Mouse (Mus musculus) embryonic facial prominence, embryonic 10.5 days (tissue): Measurements from ENCODE around the gene Fam189b. TPM values are rescaled to one million over a fixed set of nuclear protein-coding genes. Genes with fewer than 3 reads are reported as not detected.
"Not testable (repeated sequence)": the region's sequence is repeated elsewhere in the genome, so short reads cannot be mapped to it uniquely, and the experiment has no call there.

ENCODE experiments used
- DNase-seq: peaks from one replicate; pipeline ENCODE4 v3.0.0-alpha.2; 2017; ENCODE audit warnings: low spot score
- H3K27ac ChIP-seq: fragments of 300-500 bp; sonication (generic); replicated peaks from 2 replicates; pipeline ENCODE4 v1.5.1; 2016; ENCODE audit warnings: mild to moderate bottlenecking
- H3K27me3 ChIP-seq: fragments of 300-500 bp; sonication (generic); replicated peaks from 2 replicates; pipeline ENCODE4 v1.6.1; 2016; ENCODE audit warnings: low read depth, mild to moderate bottlenecking; ENCODE audit not compliant: poor library complexity, severe bottlenecking
- H3K36me3 ChIP-seq: fragments of 300-500 bp; sonication (generic); replicated peaks from 2 replicates; pipeline ENCODE4 v1.6.1; 2016; ENCODE audit warnings: mild to moderate bottlenecking, moderate library complexity
- H3K4me1 ChIP-seq: fragments of 300-500 bp; sonication (generic); 2 replicates; pipeline ENCODE4 v1.6.1; 2016
- H3K4me3 ChIP-seq: fragments of 300-500 bp; sonication (generic); 2 replicates; pipeline ENCODE4 v1.5.1; 2016; ENCODE audit warnings: mild to moderate bottlenecking, moderate library complexity
- H3K9me3 ChIP-seq: fragments of 300-500 bp; sonication (generic); 2 replicates; pipeline ENCODE4 v1.6.1; 2016; ENCODE audit warnings: mild to moderate bottlenecking
- WGBS: fragments of 180-500 bp; shearing (Covaris S2); methylation state at CpG from one replicate; pipeline ENCODE4 v1.1.7; 2016; 5-methylcytosine and 5-hydroxymethylcytosine counted together
- polyA plus RNA-seq: library from polyadenylated mRNA; unstranded; fragments of >200 nt; fragmentation: Nextera tagmentation; extraction: Ambion mirVana; gene quantifications from 2 replicates; pipeline ENCODE4 v1.2.1, GENCODE M21; 2016

The Fam189b gene
- polyA plus RNA-seq, 1 experiment from 2014 or later, result 30.8 TPM

DNA sequence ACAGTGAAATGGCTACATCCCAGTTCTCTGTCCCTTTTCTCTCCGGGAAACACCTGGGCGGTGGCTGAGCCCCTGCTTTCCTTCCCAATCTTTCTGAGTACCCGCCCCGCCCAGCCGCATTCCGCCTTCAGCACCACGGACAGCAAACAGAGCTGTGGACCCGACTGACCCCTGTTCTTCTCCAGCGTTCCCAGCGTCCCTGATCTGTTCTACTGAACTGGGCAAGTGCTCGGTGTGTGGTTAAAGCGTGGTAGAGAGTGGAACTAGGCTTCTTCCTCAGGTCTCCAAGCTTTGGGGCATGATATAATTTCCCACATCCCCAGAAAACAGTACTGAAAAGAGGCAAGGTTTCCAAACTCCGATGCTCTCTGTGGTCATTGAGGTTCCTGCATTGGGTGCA lies 23.7 kb upstream of the Fam189b start:
- peaks cover 25% of the 10 kb centered on the region for H3K27me3 ChIP-seq
- H3K4me3 ChIP-seq, result peak overlapping the region; percentile 74
- H3K9me3 ChIP-seq, result no peaks in the 10 kb centered on the region
- H3K4me1 ChIP-seq, result peaks cover 29% of the 10 kb centered on the region
- no peak overlapping the region for H3K27ac ChIP-seq
- 2% methylated on average over 13 of the region's 13 CpGs for whole genome bisulfite sequencing
- no peaks in the 10 kb centered on the region for H3K36me3 ChIP-seq
- peak; percentile 85 for DNase-seq

- peak within 1 kb of the TSS; percentile 74 for H3K4me3 ChIP-seq
- peak; percentile 89 for DNase-seq
- peaks cover 33% of the 10 kb centered on the region for H3K4me1 ChIP-seq
- H3K9me3 ChIP-seq, result no peaks in the 10 kb centered on the region
- under 1% methylated on average over 66 of the region's 66 CpGs for WGBS
- no peaks in the 10 kb centered on the region for H3K36me3 ChIP-seq
- H3K27me3 ChIP-seq, result peaks cover 25% of the 10 kb centered on the region
- peak within 1 kb of the TSS; percentile 65 for H3K27ac ChIP-seq
Measured at GRCm38 (mm10) chr3:89159616-89160344, 23.2 kb upstream of the Fam189b start, which contains the start of gene Hcn3. TSS of gene Hcn3 (minus strand) at chr3:89160196.

GRCm38 (mm10) chr3:89161207-89161606 lies 21.7 kb upstream of the Fam189b start:
- H3K36me3 ChIP-seq, DNase-seq: not testable (repeated sequence)

DNA sequence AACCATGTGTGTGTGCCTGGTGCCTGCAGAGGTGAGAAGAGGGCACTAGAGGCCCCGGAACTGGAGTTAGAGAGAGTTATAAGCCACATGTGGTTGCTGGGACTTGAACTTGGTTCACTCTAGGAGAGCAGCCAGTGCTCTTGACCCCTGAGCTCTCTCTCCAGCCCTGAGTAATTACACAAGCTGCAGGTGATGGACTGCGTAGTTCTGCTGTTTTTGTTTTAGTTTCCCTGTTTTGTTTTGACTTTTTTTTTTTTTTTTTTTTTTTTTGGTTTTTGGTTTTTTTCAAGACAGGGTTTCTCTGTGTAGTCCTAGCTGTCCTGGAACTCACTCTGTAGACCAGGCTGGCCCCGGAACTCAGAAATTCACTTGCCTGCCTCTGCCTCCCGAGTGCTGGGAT lies 21.2 kb upstream of the Fam189b start:
- peaks cover 48% of the 10 kb centered on the region for H3K4me1 ChIP-seq
- H3K27me3 ChIP-seq, result peaks cover 25% of the 10 kb centered on the region
- no peak overlapping the region for H3K27ac ChIP-seq
- H3K36me3 ChIP-seq, result peaks cover 8% of the 10 kb centered on the region
- H3K4me3 ChIP-seq, result no peak overlapping the region
- 80% methylated on average over 4 of the region's 4 CpGs for WGBS
- no peak for DNase-seq
- H3K9me3 ChIP-seq, result no peaks in the 10 kb centered on the region

More at GRCm38 (mm10) chr3:89161207-89161606, 21.7 kb upstream of the Fam189b start:
- H3K4me3 ChIP-seq, H3K9me3 ChIP-seq, H3K27ac ChIP-seq: not testable (repeated sequence)
- H3K27me3 ChIP-seq, result peaks cover 25% of the 10 kb centered on the region
- peaks cover 42% of the 10 kb centered on the region for H3K4me1 ChIP-seq

DNA sequence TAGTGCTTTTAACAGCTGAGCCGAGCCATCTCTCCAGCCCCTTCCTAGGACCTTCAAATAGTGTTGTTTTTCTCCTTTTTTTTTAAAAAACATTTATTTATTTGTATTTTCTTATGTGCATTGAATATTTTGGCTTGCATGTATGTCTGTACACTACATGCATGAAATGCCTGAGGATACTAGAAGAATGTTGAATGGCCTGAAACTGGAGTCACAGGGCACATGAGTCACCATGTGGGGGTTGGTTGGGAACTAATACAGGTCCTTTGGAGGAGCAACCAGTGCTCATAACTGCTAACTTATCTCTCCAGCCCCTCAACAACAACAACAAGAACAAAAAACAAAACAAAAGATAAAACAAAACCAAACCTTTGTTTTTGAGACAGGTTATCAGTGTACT lies 19.8 kb upstream of the Fam189b start:
- DNase-seq, result no peak
- Histone ChIP-seq H3K4me3 (no peak overlapping the region), H3K4me1 (peaks cover 49% of the 10 kb centered on the region), H3K27me3 (peaks cover 19% of the 10 kb centered on the region), H3K36me3 (peaks cover 21% of the 10 kb centered on the region), H3K27ac (no peak overlapping the region), H3K9me3 (no peaks in the 10 kb centered on the region)
- 79% methylated on average over 1 of the region's 1 CpGs for WGBS

- H3K27ac ChIP-seq, result peak overlapping the region; percentile 99; the same call in 1 of the 2 replicates
- WGBS, result 74% methylated on average over 5 of the region's 5 CpGs
Measured at GRCm38 (mm10) chr3:89163643-89164245, 19.2 kb upstream of the Fam189b start.

DNA sequence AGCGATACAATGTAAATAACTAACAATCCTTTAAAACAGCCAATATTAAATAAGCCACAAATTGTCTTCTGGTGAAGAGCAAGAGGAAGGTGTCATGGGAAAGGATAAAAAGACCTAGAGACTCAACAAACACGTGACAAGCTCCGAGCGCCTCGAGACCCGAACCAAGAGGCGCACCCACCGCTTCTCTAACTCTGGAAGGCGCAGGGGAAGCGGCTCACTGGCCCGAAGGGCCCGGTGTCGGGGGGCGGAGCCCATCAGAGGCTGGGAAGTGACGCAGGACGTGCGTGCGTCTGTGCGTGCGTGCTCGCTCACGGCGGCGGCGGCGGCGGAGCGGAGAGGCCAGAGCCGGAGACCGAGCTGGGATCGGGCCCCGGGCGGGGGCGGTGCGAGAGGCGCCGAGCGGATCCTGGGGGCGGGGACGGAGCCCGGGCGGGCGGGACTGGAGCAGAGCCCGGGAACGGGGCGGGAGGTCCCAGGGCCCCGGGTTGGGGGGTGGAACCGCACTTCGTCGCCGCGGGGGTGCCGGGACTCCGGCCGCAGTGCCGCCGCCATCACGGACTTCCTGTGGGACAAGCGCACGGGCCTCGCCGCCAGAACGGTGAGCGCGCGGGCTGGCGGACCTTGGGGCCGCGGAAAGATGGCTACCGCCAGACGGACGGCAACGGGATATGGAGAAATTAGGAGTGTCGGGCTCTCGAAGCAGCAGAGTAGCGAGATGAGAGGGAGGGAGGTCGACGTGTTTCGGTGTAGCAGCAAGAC lies 18.3 kb upstream of the Fam189b start, which contains the start of gene Clk2:
Gene Clk2 (plus strand): TSS at position 290 of the 762 bp plus-strand sequence.
- peaks cover 3% of the 10 kb centered on the region; the same call in 1 of the 2 replicates for H3K27me3 ChIP-seq
- H3K4me3 ChIP-seq, result peak within 1 kb of the TSS; percentile 95
- peak; percentile 97 for DNase-seq
- under 1% methylated on average over 79 of the region's 79 CpGs for WGBS
- H3K27ac ChIP-seq, result peak within 1 kb of the TSS; percentile 99
- peaks cover 37% of the 10 kb centered on the region for H3K36me3 ChIP-seq
- H3K4me1 ChIP-seq, result peaks cover 36% of the 10 kb centered on the region
- H3K9me3 ChIP-seq, result no peaks in the 10 kb centered on the region

More at GRCm38 (mm10) chr3:89163643-89164245, 19.2 kb upstream of the Fam189b start:
- Histone ChIP-seq H3K4me1 (peaks cover 45% of the 10 kb centered on the region), H3K4me3 (peak overlapping the region; percentile 95), H3K36me3 (peaks cover 28% of the 10 kb centered on the region), H3K27me3 (peaks cover 12% of the 10 kb centered on the region), H3K9me3 (no peaks in the 10 kb centered on the region)
- DNase-seq, result no peak

GRCm38 (mm10) chr3:89165268-89165870 lies 17.6 kb upstream of the Fam189b start:
- DNase-seq, result no peak
- Histone ChIP-seq H3K36me3 (peaks cover 44% of the 10 kb centered on the region), H3K4me1 (peaks cover 29% of the 10 kb centered on the region), H3K9me3 (no peaks in the 10 kb centered on the region), H3K4me3 (peak overlapping the region; percentile 95), H3K27ac (peak overlapping the region; percentile 99), H3K27me3 (no peaks in the 10 kb centered on the region)
- WGBS, result 22% methylated on average over 12 of the region's 12 CpGs

- Histone ChIP-seq H3K27ac (no peak overlapping the region), H3K9me3 (no peaks in the 10 kb centered on the region), H3K4me3 (0 out of 2 replicates have a peak overlapping the region, but pooled peaks have one; percentile 6), H3K36me3 (peaks cover 60% of the 10 kb centered on the region), H3K4me1 (peaks cover 28% of the 10 kb centered on the region), H3K27me3 (no peaks in the 10 kb centered on the region)
- WGBS, result 92% methylated on average over 19 of the region's 19 CpGs
- no peak for DNase-seq
Measured at GRCm38 (mm10) chr3:89166945-89167344, 16.0 kb upstream of the Fam189b start.

DNA sequence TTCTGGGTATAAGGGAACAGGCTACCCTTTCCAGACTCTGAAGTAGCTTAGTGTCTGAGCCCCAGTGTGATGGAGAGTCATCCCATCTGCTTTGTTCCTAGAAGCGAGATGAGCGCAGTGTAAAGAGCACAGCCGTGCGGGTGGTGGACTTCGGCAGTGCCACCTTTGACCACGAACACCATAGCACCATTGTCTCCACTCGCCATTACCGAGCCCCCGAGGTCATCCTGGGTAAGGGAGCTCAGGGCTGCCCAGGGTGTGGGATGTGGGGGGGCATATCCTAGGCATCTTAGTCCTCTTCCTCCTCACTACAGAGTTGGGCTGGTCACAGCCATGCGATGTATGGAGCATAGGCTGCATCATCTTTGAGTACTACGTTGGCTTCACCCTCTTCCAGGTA lies 8.1 kb upstream of the Fam189b start:
- peaks cover 83% of the 10 kb centered on the region for H3K36me3 ChIP-seq
- no peak overlapping the region for H3K4me3 ChIP-seq
- H3K4me1 ChIP-seq, result peaks cover 15% of the 10 kb centered on the region

DNA sequence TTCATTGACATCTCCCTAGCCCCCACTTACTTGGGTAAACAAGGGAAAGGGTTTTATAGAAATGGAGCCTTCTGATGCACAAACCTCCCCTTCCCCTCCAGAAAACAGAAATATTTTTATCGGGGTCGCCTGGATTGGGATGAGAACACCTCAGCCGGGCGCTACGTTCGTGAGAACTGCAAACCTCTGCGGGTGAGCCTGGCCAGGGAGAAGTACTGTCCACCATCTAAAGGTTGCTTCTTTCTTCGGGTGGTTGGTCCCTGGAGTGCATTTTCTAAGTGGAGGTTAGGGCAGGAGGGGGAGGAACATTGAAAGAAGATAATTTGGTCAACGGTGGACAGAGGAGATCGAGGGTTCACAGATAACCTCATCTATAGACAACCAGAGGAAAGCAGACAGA lies 7.4 kb upstream of the Fam189b start:
- Histone ChIP-seq H3K36me3 (peaks cover 83% of the 10 kb centered on the region), H3K27me3 (no peaks in the 10 kb centered on the region), H3K27ac (no peak overlapping the region), H3K4me1 (peaks cover 15% of the 10 kb centered on the region), H3K9me3 (no peaks in the 10 kb centered on the region), H3K4me3 (no peak overlapping the region)
- no peak for DNase-seq
- WGBS, result 94% methylated on average over 10 of the region's 10 CpGs

More for the DNA sequence above, 8.1 kb upstream of the Fam189b start:
- Histone ChIP-seq H3K9me3 (no peaks in the 10 kb centered on the region), H3K27me3 (no peaks in the 10 kb centered on the region), H3K27ac (no peak overlapping the region)
- WGBS, result 90% methylated on average over 11 of the region's 11 CpGs
- no peak for DNase-seq

GRCm38 (mm10) chr3:89176421-89176820 lies 6.5 kb upstream of the Fam189b start:
- Histone ChIP-seq H3K36me3 (peaks cover 83% of the 10 kb centered on the region), H3K27ac (no peak overlapping the region; the same call in none of the 2 replicates), H3K4me3 (peak overlapping the region; percentile 84; the same call in 1 of the 2 replicates), H3K9me3 (no peaks in the 10 kb centered on the region), H3K4me1 (peaks cover 15% of the 10 kb centered on the region), H3K27me3 (no peaks in the 10 kb centered on the region)
- no peak for DNase-seq
- 81% methylated on average over 7 of the region's 7 CpGs for WGBS
